Mouse (Mus musculus) midbrain, embryonic 11.5 days (tissue): ENCODE data around the gene Sun1. TPM values are rescaled to one million over a fixed set of nuclear protein-coding genes. Genes with fewer than 3 reads are reported as not detected.

Source experiments
- ATAC-seq: fragments of 200-750 bp; cut with Nextera tagmentation; 2 replicates; pipeline ENCODE4 v1.8.0; 2017; ENCODE audit warnings: moderate TSS enrichment, moderate library complexity; ENCODE audit not compliant: low FRiP score
- DNase-seq: peaks from one replicate; pipeline ENCODE4 v3.0.0; 2015; ENCODE audit warnings: low spot score; ENCODE audit errors: missing footprints
- H3K27ac ChIP-seq: fragments of 300-500 bp; sonication (generic); 2 replicates; pipeline ENCODE4 v1.5.1; 2014; ENCODE audit warnings: low read depth, low read length
- H3K27me3 ChIP-seq: fragments of 300-500 bp; sonication (generic); 2 replicates; pipeline ENCODE4 v1.6.1; 2014; ENCODE audit warnings: mild to moderate bottlenecking, low read length, moderate library complexity, mixed read lengths; ENCODE audit not compliant: control insufficient read depth, insufficient read depth
- H3K36me3 ChIP-seq: fragments of 300-500 bp; sonication (generic); 2 replicates; pipeline ENCODE4 v1.6.1; 2014; ENCODE audit warnings: mild to moderate bottlenecking, low read length, moderate library complexity, mixed read lengths; ENCODE audit not compliant: control insufficient read depth, insufficient read depth
- H3K4me1 ChIP-seq: fragments of 300-500 bp; sonication (generic); 2 replicates; pipeline ENCODE4 v1.6.1; 2014; ENCODE audit warnings: low read length; ENCODE audit not compliant: control insufficient read depth, insufficient read depth
- H3K4me2 ChIP-seq: fragments of 300-500 bp; sonication (generic); 2 replicates; pipeline ENCODE4 v1.6.1; 2014; ENCODE audit warnings: mild to moderate bottlenecking, moderate library complexity
- H3K4me3 ChIP-seq: fragments of 300-500 bp; sonication (generic); 2 replicates; pipeline ENCODE4 v1.5.1; 2014; ENCODE audit warnings: low read depth, low read length
- H3K9ac ChIP-seq: fragments of 300-500 bp; sonication (generic); 2 replicates; pipeline ENCODE4 v1.6.1; 2014; ENCODE audit warnings: low read length
- H3K9me3 ChIP-seq: fragments of 300-500 bp; sonication (generic); 2 replicates; pipeline ENCODE4 v1.6.1; 2016; ENCODE audit warnings: low read length; ENCODE audit not compliant: control insufficient read depth
- WGBS: fragments of 180-500 bp; shearing (Covaris S2); extraction: QIAGEN DNeasy Blood & Tissue Kit; methylation state at CpG from one replicate; pipeline ENCODE4 v1.1.7; 2014; 5-methylcytosine and 5-hydroxymethylcytosine counted together
- polyA plus RNA-seq: library from polyadenylated mRNA; unstranded; fragments of >200 nt; fragmentation: Nextera tagmentation; extraction: Ambion mirVana; gene quantifications from 2 replicates; pipeline ENCODE4 v1.2.1, GENCODE M21; 2014

Sun1 gene
- polyA plus RNA-seq, 1 experiment from 2014 or later: 41.9 TPM

GRCm38 (mm10) chr5:139258371-139259035 lies 58.1 kb downstream of the Sun1 start:
- Histone ChIP-seq H3K9me3 (no peaks in the 10 kb centered on the region), H3K4me2 (no peak overlapping the region), H3K36me3 (peaks cover 3% of the 10 kb centered on the region; the same call in 1 of the 2 replicates), H3K27ac (no peak overlapping the region), H3K4me3 (no peak overlapping the region), H3K9ac (no peak overlapping the region), H3K27me3 (no peaks in the 10 kb centered on the region), H3K4me1 (peaks cover 5% of the 10 kb centered on the region)
- 91% methylated on average over 8 of the region's 8 CpGs for WGBS
- peak; percentile 62 for DNase-seq
- ATAC-seq: no peak

- DNase-seq (peak; percentile 69), ATAC-seq (no peak)
- H3K4me2 ChIP-seq: no peak overlapping the region
- no peaks in the 10 kb centered on the region for H3K9me3 ChIP-seq
- 84% methylated on average over 5 of the region's 5 CpGs for WGBS
- H3K36me3 ChIP-seq: peaks cover 11% of the 10 kb centered on the region
- H3K27ac ChIP-seq: no peak overlapping the region
- H3K4me1 ChIP-seq: 0 out of 2 replicates have a peak, but pooled peaks cover 2% of the 10 kb centered on the region
- H3K4me3 ChIP-seq: no peak overlapping the region
- H3K27me3 ChIP-seq: no peaks in the 10 kb centered on the region
- H3K9ac ChIP-seq: no peak overlapping the region
Observed at GRCm38 (mm10) chr5:139259853-139260252, 59.4 kb downstream of the Sun1 start.

- H3K36me3 ChIP-seq: peaks cover 25% of the 10 kb centered on the region
- no peaks in the 10 kb centered on the region for H3K4me1 ChIP-seq
- H3K27me3 ChIP-seq: no peaks in the 10 kb centered on the region
- H3K4me3 ChIP-seq: no peak overlapping the region
- DNase-seq: no peak
- WGBS: 93% methylated on average over 4 of the region's 4 CpGs
- no peak for ATAC-seq
- no peak overlapping the region for H3K27ac ChIP-seq
- no peak overlapping the region for H3K9ac ChIP-seq
- no peaks in the 10 kb centered on the region for H3K9me3 ChIP-seq
- H3K4me2 ChIP-seq: no peak overlapping the region
Observed at GRCm38 (mm10) chr5:139261403-139261802, 61.0 kb downstream of the Sun1 start.

GRCm38 (mm10) chr5:139267661-139268060 lies 67.2 kb downstream of the Sun1 start:
- peaks cover 37% of the 10 kb centered on the region for H3K36me3 ChIP-seq
- 95% methylated on average over 4 of the region's 4 CpGs for WGBS
- ATAC-seq: no peak
- no peaks in the 10 kb centered on the region for H3K9me3 ChIP-seq
- no peak for DNase-seq
- H3K4me2 ChIP-seq: no peak overlapping the region
- no peak overlapping the region for H3K4me3 ChIP-seq
- no peaks in the 10 kb centered on the region for H3K27me3 ChIP-seq
- H3K4me1 ChIP-seq: peaks cover 4% of the 10 kb centered on the region
- H3K9ac ChIP-seq: no peak overlapping the region
- no peak overlapping the region for H3K27ac ChIP-seq

GRCm38 (mm10) chr5:139270806-139271521 lies 70.5 kb downstream of the Sun1 start:
- DNase-seq (no peak), ATAC-seq (no peak)
- WGBS: 69% methylated on average over 16 of the region's 16 CpGs
- no peaks in the 10 kb centered on the region for H3K9me3 ChIP-seq
- H3K27ac ChIP-seq: no peak overlapping the region
- peaks cover 4% of the 10 kb centered on the region for H3K4me1 ChIP-seq
- no peak overlapping the region for H3K9ac ChIP-seq
- no peak overlapping the region for H3K4me3 ChIP-seq
- peaks cover 19% of the 10 kb centered on the region for H3K36me3 ChIP-seq
- H3K27me3 ChIP-seq: no peaks in the 10 kb centered on the region
- H3K4me2 ChIP-seq: no peak overlapping the region

- ATAC-seq (peak; percentile 54), DNase-seq (no peak)
- H3K4me1 ChIP-seq: peaks cover 4% of the 10 kb centered on the region
- H3K36me3 ChIP-seq: peaks cover 13% of the 10 kb centered on the region
- no peaks in the 10 kb centered on the region for H3K9me3 ChIP-seq
- no peak overlapping the region for H3K27ac ChIP-seq
- H3K4me3 ChIP-seq: no peak overlapping the region
- H3K27me3 ChIP-seq: no peaks in the 10 kb centered on the region
- 56% methylated on average over 8 of the region's 8 CpGs for WGBS
- no peak overlapping the region for H3K4me2 ChIP-seq
- H3K9ac ChIP-seq: no peak overlapping the region
Observed at GRCm38 (mm10) chr5:139271994-139272554, 71.6 kb downstream of the Sun1 start.

GRCm38 (mm10) chr5:139277287-139277686 lies 76.8 kb downstream of the Sun1 start:
- Histone ChIP-seq H3K36me3 (no peaks in the 10 kb centered on the region), H3K27me3 (no peaks in the 10 kb centered on the region), H3K4me3 (no peak overlapping the region), H3K4me1 (no peaks in the 10 kb centered on the region), H3K9ac (no peak overlapping the region), H3K9me3 (no peaks in the 10 kb centered on the region), H3K27ac (no peak overlapping the region), H3K4me2 (no peak overlapping the region)
- ATAC-seq: no peak
- DNase-seq: no peak
- 89% methylated on average over 8 of the region's 8 CpGs for WGBS

GRCm38 (mm10) chr5:139281373-139282112 lies 81.1 kb downstream of the Sun1 start:
- Histone ChIP-seq H3K27me3 (no peaks in the 10 kb centered on the region), H3K4me3 (no peak overlapping the region), H3K27ac (no peak overlapping the region), H3K36me3 (no peaks in the 10 kb centered on the region), H3K4me1 (no peaks in the 10 kb centered on the region), H3K9me3 (no peaks in the 10 kb centered on the region), H3K4me2 (no peak overlapping the region), H3K9ac (no peak overlapping the region)
- 75% methylated on average over 10 of the region's 11 CpGs for WGBS
- ATAC-seq (0 out of 2 replicates have a peak, but pooled peaks have one; percentile 5), DNase-seq (peak; percentile 67)
